Mouse (Mus musculus): ENCODE results near the gene Psmg3.

DNA sequence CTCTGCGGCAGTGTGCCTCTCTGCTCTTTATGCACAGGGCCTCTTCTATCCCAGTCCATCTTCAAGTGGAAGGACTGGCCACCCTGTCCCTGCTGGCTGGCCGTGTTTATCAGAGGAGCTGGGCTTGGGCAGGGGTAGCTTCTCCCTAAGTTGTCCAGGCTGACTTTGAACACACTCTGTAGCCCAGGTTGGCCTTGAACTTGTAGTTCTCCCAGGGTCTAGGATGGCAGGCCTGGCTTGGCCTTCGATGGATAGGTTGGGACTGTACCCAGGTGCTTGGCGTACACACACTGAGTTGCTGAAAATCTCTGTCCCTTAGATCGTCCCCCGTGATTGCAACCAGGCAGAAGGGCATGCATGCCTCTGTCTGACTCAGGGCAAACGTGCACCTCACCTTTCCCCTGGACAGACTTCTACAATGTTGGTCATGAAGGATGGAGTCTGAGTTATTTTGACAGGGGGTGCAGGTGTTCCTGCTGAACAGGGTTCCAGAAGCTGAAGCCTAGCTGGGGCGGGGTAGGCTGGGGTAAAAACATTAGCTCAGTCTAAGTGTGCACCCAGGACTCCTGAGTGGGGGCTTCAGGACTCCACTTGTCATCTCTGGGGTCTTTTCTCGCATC is 30.6 kb downstream of the Psmg3 start:
- TF ChIP-seq POLR2A (IDR thresholded peaks at IDR 0.05; ENCODE audit: low read depth, low read length) (no peak), CTCF (conservative IDR thresholded peaks at IDR 0.05; ENCODE audit: insufficient read depth, insufficient read length, low read depth, low read length) (no peak)

Measured in kidney, adult 2 months (tissue).